Mouse (Mus musculus) embryonic facial prominence, embryonic 15.5 days (tissue): ENCODE data around the gene Tbx4. TPM values are rescaled to one million over a fixed set of nuclear protein-coding genes. Genes with fewer than 3 reads are reported as not detected.

Experiments
- ATAC-seq: fragments of 200-750 bp; cut with Nextera tagmentation; 2 replicates; pipeline ENCODE4 v1.8.0; 2017; ENCODE audit warnings: low read depth, moderate TSS enrichment; ENCODE audit not compliant: insufficient number of reproducible peaks, low FRiP score, low TSS enrichment
- H3K27ac ChIP-seq: fragments of 300-500 bp; sonication (generic); replicated peaks from 2 replicates; pipeline ENCODE4 v1.5.1; 2015; ENCODE audit warnings: mild to moderate bottlenecking, inconsistent platforms
- H3K27me3 ChIP-seq: fragments of 300-500 bp; sonication (generic); 2 replicates; pipeline ENCODE4 v1.6.1; 2015; ENCODE audit warnings: inconsistent platforms
- H3K36me3 ChIP-seq: fragments of 300-500 bp; sonication (generic); 2 replicates; pipeline ENCODE4 v1.6.1; 2015; ENCODE audit warnings: mild to moderate bottlenecking, inconsistent platforms
- H3K4me1 ChIP-seq: fragments of 300-500 bp; sonication (generic); 2 replicates; pipeline ENCODE4 v1.6.1; 2015; ENCODE audit warnings: inconsistent platforms
- H3K4me2 ChIP-seq: fragments of 300-500 bp; sonication (generic); replicated peaks from 2 replicates; pipeline ENCODE4 v1.6.1; 2015; ENCODE audit warnings: mild to moderate bottlenecking, inconsistent platforms
- H3K4me3 ChIP-seq: fragments of 300-500 bp; sonication (generic); replicated peaks from 2 replicates; pipeline ENCODE4 v1.5.1; 2015; ENCODE audit warnings: mild to moderate bottlenecking, inconsistent platforms
- H3K9ac ChIP-seq: fragments of 300-500 bp; sonication (generic); 2 replicates; pipeline ENCODE4 v1.6.1; 2015; ENCODE audit warnings: inconsistent platforms
- H3K9me3 ChIP-seq: fragments of 300-500 bp; sonication (generic); replicated peaks from 2 replicates; pipeline ENCODE4 v1.6.1; 2016; ENCODE audit warnings: inconsistent platforms
- WGBS: fragments of 180-500 bp; shearing (Covaris S2); methylation state at CpG from one replicate; pipeline ENCODE4 v1.1.7; 2015; 5-methylcytosine and 5-hydroxymethylcytosine counted together
- polyA plus RNA-seq: library from polyadenylated mRNA; unstranded; fragments of >200 nt; fragmentation: Nextera tagmentation; extraction: Ambion mirVana; gene quantifications from 2 replicates; pipeline ENCODE4 v1.2.1, GENCODE M21; 2015

Gene Tbx4
- polyA plus RNA-seq, 1 experiment from 2014 or later: 1.8 TPM

DNA sequence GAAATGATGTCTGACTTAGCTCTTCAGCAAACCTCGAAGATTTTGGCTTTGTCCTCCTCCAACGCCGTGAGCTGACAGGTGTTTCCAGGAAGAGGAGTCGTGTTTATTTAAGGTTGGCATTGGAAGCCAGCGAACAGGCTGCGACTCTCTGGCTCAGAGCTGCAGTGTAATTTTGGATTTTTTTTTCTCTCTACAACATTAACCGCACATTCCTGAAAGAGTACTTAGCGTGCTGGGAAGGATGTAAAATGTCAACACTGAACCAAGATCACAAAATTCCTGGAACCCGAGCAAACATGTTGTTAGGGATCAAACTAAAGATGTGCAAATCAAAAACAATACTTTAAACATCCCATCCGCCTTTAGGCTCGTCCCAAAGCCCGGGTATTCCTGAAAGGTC lies 69.4 kb downstream of the Tbx4 start:
- Histone ChIP-seq H3K4me1 (0 out of 2 replicates have a peak, but pooled peaks cover 10% of the 10 kb centered on the region), H3K9me3 (no peaks in the 10 kb centered on the region), H3K4me3 (no peak overlapping the region), H3K9ac (no peak overlapping the region), H3K36me3 (no peaks in the 10 kb centered on the region), H3K27me3 (no peaks in the 10 kb centered on the region), H3K27ac (no peak overlapping the region), H3K4me2 (no peak overlapping the region)
- ATAC-seq: no peak
- WGBS: 40% methylated on average over 12 of the region's 12 CpGs

DNA sequence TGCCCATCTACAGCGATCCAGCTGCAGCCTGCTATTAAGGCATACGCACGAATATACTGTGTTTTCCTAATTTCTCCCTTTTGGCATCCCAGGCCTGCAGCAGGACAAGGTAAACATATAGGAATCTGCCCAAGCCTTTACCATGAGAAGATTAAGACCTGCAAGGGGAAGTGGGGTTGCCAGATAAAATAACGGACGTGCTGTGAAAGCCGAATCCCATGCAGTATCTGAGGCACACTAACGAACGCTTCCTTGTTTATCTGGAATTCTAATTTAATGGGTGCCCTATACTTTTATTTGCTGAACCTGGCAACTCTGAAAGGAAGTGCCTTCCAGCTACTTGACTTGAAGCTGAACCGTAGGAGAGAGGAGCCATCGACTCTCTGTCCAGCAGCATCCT lies 70.2 kb downstream of the Tbx4 start:
- no peak overlapping the region for H3K27ac ChIP-seq
- no peak overlapping the region for H3K4me3 ChIP-seq
- ATAC-seq: no peak
- no peaks in the 10 kb centered on the region for H3K9me3 ChIP-seq
- no peak overlapping the region for H3K9ac ChIP-seq
- H3K4me1 ChIP-seq: 0 out of 2 replicates have a peak, but pooled peaks cover 10% of the 10 kb centered on the region
- no peaks in the 10 kb centered on the region for H3K27me3 ChIP-seq
- H3K4me2 ChIP-seq: no peak overlapping the region
- 71% methylated on average over 10 of the region's 10 CpGs for WGBS
- no peaks in the 10 kb centered on the region for H3K36me3 ChIP-seq

- Histone ChIP-seq H3K4me1 (0 out of 2 replicates have a peak, but pooled peaks cover 10% of the 10 kb centered on the region), H3K9me3 (no peaks in the 10 kb centered on the region), H3K27ac (no peak overlapping the region), H3K36me3 (no peaks in the 10 kb centered on the region), H3K27me3 (no peaks in the 10 kb centered on the region), H3K4me3 (no peak overlapping the region), H3K9ac (no peak overlapping the region), H3K4me2 (no peak overlapping the region)
- WGBS: 82% methylated on average over 6 of the region's 6 CpGs
- ATAC-seq: no peak
Measured at GRCm38 (mm10) chr11:85956950-85957778, 70.9 kb downstream of the Tbx4 start.

GRCm38 (mm10) chr11:85959837-85960236 lies 73.6 kb downstream of the Tbx4 start:
- H3K9ac ChIP-seq: no peak overlapping the region
- 82% methylated on average over 5 of the region's 5 CpGs for WGBS
- no peak overlapping the region for H3K27ac ChIP-seq

DNA sequence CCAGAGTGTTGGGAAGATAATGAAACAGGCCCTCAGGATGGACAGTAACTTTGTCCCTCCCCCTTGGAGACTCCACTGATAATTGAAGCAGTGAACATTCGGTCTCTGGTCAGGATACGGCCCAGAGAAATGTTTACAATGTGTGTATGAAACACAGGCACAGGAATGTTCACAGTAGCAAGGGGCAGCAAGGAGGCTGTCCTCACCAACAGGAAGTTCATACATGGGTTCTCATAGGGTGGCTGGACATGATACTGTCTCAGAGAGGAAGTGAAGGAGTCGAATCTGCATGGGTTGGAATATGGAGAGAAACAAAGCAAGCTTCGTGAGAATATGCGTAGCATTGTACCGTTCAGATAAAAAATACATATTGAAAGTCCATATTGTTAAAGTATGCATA lies 74.1 kb downstream of the Tbx4 start:
- no peaks in the 10 kb centered on the region for H3K27me3 ChIP-seq
- no peak overlapping the region for H3K4me2 ChIP-seq
- H3K9ac ChIP-seq: no peak overlapping the region
- H3K9me3 ChIP-seq: no peaks in the 10 kb centered on the region
- ATAC-seq: no peak
- no peaks in the 10 kb centered on the region for H3K36me3 ChIP-seq
- 78% methylated on average over 6 of the region's 6 CpGs for WGBS
- no peak overlapping the region for H3K27ac ChIP-seq
- H3K4me3 ChIP-seq: no peak overlapping the region
- H3K4me1 ChIP-seq: 0 out of 2 replicates have a peak, but pooled peaks cover 7% of the 10 kb centered on the region

More at GRCm38 (mm10) chr11:85959837-85960236, 73.6 kb downstream of the Tbx4 start:
- 0 out of 2 replicates have a peak, but pooled peaks cover 10% of the 10 kb centered on the region for H3K4me1 ChIP-seq
- no peak overlapping the region for H3K4me3 ChIP-seq
- H3K27me3 ChIP-seq: no peaks in the 10 kb centered on the region
- no peaks in the 10 kb centered on the region for H3K36me3 ChIP-seq
- no peaks in the 10 kb centered on the region for H3K9me3 ChIP-seq
- no peak overlapping the region for H3K4me2 ChIP-seq
- ATAC-seq: no peak

GRCm38 (mm10) chr11:85961498-85961897 lies 75.3 kb downstream of the Tbx4 start:
- H3K4me2 ChIP-seq: no peak overlapping the region
- H3K36me3 ChIP-seq: no peaks in the 10 kb centered on the region
- ATAC-seq: no peak
- WGBS: 62% methylated on average over 9 of the region's 9 CpGs
- H3K9ac ChIP-seq: no peak overlapping the region
- no peaks in the 10 kb centered on the region for H3K4me1 ChIP-seq
- no peak overlapping the region for H3K27ac ChIP-seq
- H3K4me3 ChIP-seq: no peak overlapping the region
- no peaks in the 10 kb centered on the region for H3K27me3 ChIP-seq
- H3K9me3 ChIP-seq: no peaks in the 10 kb centered on the region

Other genes starting within 250 kb of the Tbx4 start
- gene Tbx2, start 53.9 kb upstream of the Tbx4 start, polyA plus RNA-seq: 8.0 and 8.1 TPM in 2 replicates
- 0.31 TPM in 1 of 2 replicates, not detected in the other for gene Gm11444, start 36.1 kb upstream of the Tbx4 start, polyA plus RNA-seq